Mouse (Mus musculus) limb, embryonic 12.5 days (tissue): Measurements from ENCODE around the gene Clta. TPM values are rescaled to one million over a fixed set of nuclear protein-coding genes. Genes with fewer than 3 reads are reported as not detected.

Experiments used
- ATAC-seq: fragments of 200-750 bp; cut with Nextera tagmentation; 2 replicates; pipeline ENCODE4 v1.8.0; 2017; ENCODE audit warnings: low read depth, moderate TSS enrichment; ENCODE audit not compliant: insufficient number of reproducible peaks, insufficient read depth, low FRiP score, low TSS enrichment
- H3K27ac ChIP-seq: fragments of 300-500 bp; sonication (generic); 2 replicates; pipeline ENCODE4 v1.5.1; 2016; ENCODE audit warnings: mild to moderate bottlenecking, moderate library complexity
- H3K27me3 ChIP-seq: fragments of 300-500 bp; sonication (generic); 2 replicates; pipeline ENCODE4 v1.6.1; 2016; ENCODE audit warnings: mild to moderate bottlenecking, moderate library complexity
- H3K36me3 ChIP-seq: fragments of 300-500 bp; sonication (generic); 2 replicates; pipeline ENCODE4 v1.6.1; 2016; ENCODE audit warnings: mild to moderate bottlenecking, moderate library complexity
- H3K4me1 ChIP-seq: fragments of 300-500 bp; sonication (generic); replicated peaks from 2 replicates; pipeline ENCODE4 v1.6.1; 2016
- H3K4me2 ChIP-seq: fragments of 300-500 bp; sonication (generic); 2 replicates; pipeline ENCODE4 v1.6.1; 2016; ENCODE audit warnings: mild to moderate bottlenecking, moderate library complexity
- H3K4me3 ChIP-seq: fragments of 300-500 bp; sonication (generic); replicated peaks from 2 replicates; pipeline ENCODE4 v1.5.1; 2016; ENCODE audit warnings: mild to moderate bottlenecking
- H3K9ac ChIP-seq: fragments of 300-500 bp; sonication (generic); replicated peaks from 2 replicates; pipeline ENCODE4 v1.6.1; 2016; ENCODE audit warnings: mild to moderate bottlenecking, moderate library complexity
- H3K9me3 ChIP-seq: fragments of 300-500 bp; sonication (generic); 2 replicates; pipeline ENCODE4 v1.6.1; 2016; ENCODE audit warnings: mild to moderate bottlenecking, moderate library complexity
- WGBS: fragments of 180-500 bp; shearing (Covaris S2); methylation state at CpG from one replicate; pipeline ENCODE4 v1.1.7; 2016; 5-methylcytosine and 5-hydroxymethylcytosine counted together
- polyA plus RNA-seq: library from polyadenylated mRNA; unstranded; fragments of >200 nt; fragmentation: Nextera tagmentation; extraction: Ambion mirVana; gene quantifications from 2 replicates; pipeline ENCODE4 v1.2.1, GENCODE M21; 2016

Gene Clta
- polyA plus RNA-seq, 1 experiment from 2014 or later = 247 TPM

- H3K4me1 ChIP-seq = peaks cover 18% of the 10 kb centered on the region
- no peak overlapping the region for H3K4me3 ChIP-seq
- H3K9ac ChIP-seq = no peak overlapping the region
- H3K9me3 ChIP-seq = no peaks in the 10 kb centered on the region
- 44% methylated on average over 2 of the region's 2 CpGs for WGBS
- peaks cover 2% of the 10 kb centered on the region; the same call in 1 of the 2 replicates for H3K36me3 ChIP-seq
- no peak overlapping the region for H3K4me2 ChIP-seq
- ATAC-seq = no peak
- no peak overlapping the region for H3K27ac ChIP-seq
- H3K27me3 ChIP-seq = no peaks in the 10 kb centered on the region
Measured at GRCm38 (mm10) chr4:44010893-44011292, 6.6 kb downstream of the Clta start.

GRCm38 (mm10) chr4:44011799-44012198 lies 7.5 kb downstream of the Clta start:
- ATAC-seq = no peak

GRCm38 (mm10) chr4:44012376-44013367 lies 8.4 kb downstream of the Clta start:
- Histone ChIP-seq H3K4me2 (peak overlapping the region; percentile 96), H3K4me3 (peak overlapping the region; percentile 99), H3K36me3 (peaks cover 13% of the 10 kb centered on the region; the same call in 1 of the 2 replicates), H3K9ac (peak overlapping the region; percentile 96), H3K27ac (peak overlapping the region; percentile 72), H3K4me1 (peaks cover 18% of the 10 kb centered on the region), H3K9me3 (no peaks in the 10 kb centered on the region), H3K27me3 (no peaks in the 10 kb centered on the region)
- peak; percentile 96 for ATAC-seq
- WGBS = under 1% methylated on average over 77 of the region's 77 CpGs

More at GRCm38 (mm10) chr4:44011799-44012198, 7.5 kb downstream of the Clta start:
- Histone ChIP-seq H3K27me3 (no peaks in the 10 kb centered on the region), H3K4me2 (peak overlapping the region; percentile 96), H3K9me3 (no peaks in the 10 kb centered on the region), H3K4me1 (peaks cover 18% of the 10 kb centered on the region), H3K36me3 (peaks cover 7% of the 10 kb centered on the region; the same call in 1 of the 2 replicates), H3K4me3 (peak overlapping the region; percentile 99), H3K27ac (no peak overlapping the region), H3K9ac (peak overlapping the region; percentile 96)
- WGBS = 85% methylated on average over 3 of the region's 3 CpGs

- Histone ChIP-seq H3K4me3 (peak overlapping the region; percentile 99), H3K27me3 (no peaks in the 10 kb centered on the region), H3K9me3 (no peaks in the 10 kb centered on the region), H3K9ac (peak overlapping the region; percentile 96), H3K4me2 (peak overlapping the region; percentile 96), H3K36me3 (peaks cover 17% of the 10 kb centered on the region), H3K27ac (no peak overlapping the region), H3K4me1 (peaks cover 18% of the 10 kb centered on the region)
- no peak for ATAC-seq
- 30% methylated on average over 11 of the region's 11 CpGs for WGBS
Measured at GRCm38 (mm10) chr4:44013391-44014070, 9.3 kb downstream of the Clta start.

GRCm38 (mm10) chr4:44016071-44016470 lies 11.8 kb downstream of the Clta start:
- no peak overlapping the region for H3K27ac ChIP-seq
- H3K27me3 ChIP-seq = no peaks in the 10 kb centered on the region
- H3K9me3 ChIP-seq = no peaks in the 10 kb centered on the region
- no peak overlapping the region for H3K4me3 ChIP-seq
- peaks cover 42% of the 10 kb centered on the region for H3K36me3 ChIP-seq
- H3K4me2 ChIP-seq = no peak overlapping the region
- no peak for ATAC-seq
- WGBS = 89% methylated on average over 4 of the region's 4 CpGs
- no peak overlapping the region for H3K9ac ChIP-seq
- H3K4me1 ChIP-seq = peaks cover 18% of the 10 kb centered on the region

- H3K27me3 ChIP-seq = no peaks in the 10 kb centered on the region
- peaks cover 17% of the 10 kb centered on the region for H3K4me1 ChIP-seq
- no peak overlapping the region for H3K27ac ChIP-seq
- H3K4me3 ChIP-seq = no peak overlapping the region
- no peaks in the 10 kb centered on the region for H3K9me3 ChIP-seq
- H3K36me3 ChIP-seq = peaks cover 49% of the 10 kb centered on the region
- WGBS = 91% methylated on average over 12 of the region's 12 CpGs
- ATAC-seq = no peak
- H3K9ac ChIP-seq = no peak overlapping the region
- H3K4me2 ChIP-seq = no peak overlapping the region
Measured at GRCm38 (mm10) chr4:44016791-44017190, 12.5 kb downstream of the Clta start.

DNA sequence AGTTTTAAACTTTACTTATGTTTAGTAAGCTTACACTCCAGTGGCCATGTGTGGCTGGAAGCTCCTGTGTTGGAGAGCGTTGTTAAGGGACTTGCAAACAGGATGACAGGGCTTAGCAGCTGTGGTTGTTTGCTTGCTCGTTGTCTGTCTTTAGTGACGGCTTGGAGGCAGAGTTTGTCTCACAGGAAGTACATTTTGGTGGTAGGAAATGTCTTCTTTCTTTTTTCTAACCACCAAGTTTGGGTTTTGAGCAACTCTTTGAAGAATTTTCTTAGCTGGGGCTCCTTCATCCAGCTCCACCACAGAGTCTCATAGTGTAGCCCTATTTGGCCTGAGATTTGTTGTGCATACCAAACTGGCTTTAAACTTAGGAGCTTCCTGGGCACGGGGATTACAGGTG lies 18.1 kb downstream of the Clta start:
- H3K36me3 ChIP-seq = peaks cover 92% of the 10 kb centered on the region
- H3K27me3 ChIP-seq = no peaks in the 10 kb centered on the region
- no peaks in the 10 kb centered on the region for H3K4me1 ChIP-seq

DNA sequence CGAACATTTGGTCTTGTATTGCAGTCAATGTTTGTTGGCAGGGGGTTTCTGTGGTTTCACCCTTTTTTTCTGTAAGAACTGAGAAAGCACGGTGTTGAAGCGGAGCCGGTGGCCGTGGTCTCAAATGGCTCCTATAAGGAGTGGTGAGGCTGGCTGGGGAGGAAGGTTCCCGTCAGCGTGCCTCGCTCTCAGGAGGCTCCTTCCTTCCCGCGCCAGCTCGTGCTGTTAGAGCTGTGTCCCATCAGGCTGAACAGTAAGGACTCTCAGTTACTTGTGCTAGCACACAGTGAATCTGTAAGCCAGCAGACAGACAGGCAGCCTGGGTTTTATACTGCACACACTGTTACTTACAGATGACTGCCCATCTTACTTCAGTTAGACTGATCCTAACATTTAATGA lies 18.5 kb downstream of the Clta start:
- Histone ChIP-seq H3K9ac (no peak overlapping the region), H3K9me3 (no peaks in the 10 kb centered on the region), H3K4me2 (no peak overlapping the region), H3K27ac (no peak overlapping the region), H3K4me1 (no peaks in the 10 kb centered on the region), H3K4me3 (no peak overlapping the region), H3K27me3 (no peaks in the 10 kb centered on the region), H3K36me3 (peaks cover 96% of the 10 kb centered on the region)
- 93% methylated on average over 11 of the region's 11 CpGs for WGBS
- no peak for ATAC-seq

More for the DNA sequence above, 18.1 kb downstream of the Clta start:
- no peak overlapping the region for H3K9ac ChIP-seq
- no peaks in the 10 kb centered on the region for H3K9me3 ChIP-seq
- no peak for ATAC-seq
- H3K27ac ChIP-seq = no peak overlapping the region
- H3K4me2 ChIP-seq = no peak overlapping the region
- WGBS = 77% methylated on average over 4 of the region's 4 CpGs
- no peak overlapping the region for H3K4me3 ChIP-seq

DNA sequence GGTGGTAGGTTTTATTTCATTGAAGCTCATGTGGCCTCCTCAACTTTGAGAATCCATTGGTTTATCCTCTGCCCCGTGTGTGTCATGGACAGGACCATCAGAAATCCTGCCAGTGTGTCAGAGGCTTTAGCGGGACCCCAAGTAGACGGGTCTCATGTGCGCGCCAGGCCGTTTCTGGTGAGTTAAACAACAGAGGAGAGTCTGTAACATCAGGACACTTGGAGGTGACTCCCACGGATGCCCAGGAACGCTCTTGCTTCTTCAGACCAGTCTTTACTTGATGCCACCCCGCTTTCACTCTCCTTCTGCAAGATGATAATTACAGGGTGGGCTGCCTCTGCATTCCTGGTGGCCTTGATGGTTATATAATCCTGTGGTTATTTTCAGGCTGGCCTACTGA lies 19.4 kb downstream of the Clta start:
- Histone ChIP-seq H3K36me3 (peaks cover 99% of the 10 kb centered on the region), H3K9ac (no peak overlapping the region), H3K27ac (no peak overlapping the region), H3K4me2 (no peak overlapping the region), H3K27me3 (no peaks in the 10 kb centered on the region), H3K9me3 (no peaks in the 10 kb centered on the region), H3K4me3 (no peak overlapping the region), H3K4me1 (no peaks in the 10 kb centered on the region)
- ATAC-seq = no peak
- 93% methylated on average over 9 of the region's 9 CpGs for WGBS

DNA sequence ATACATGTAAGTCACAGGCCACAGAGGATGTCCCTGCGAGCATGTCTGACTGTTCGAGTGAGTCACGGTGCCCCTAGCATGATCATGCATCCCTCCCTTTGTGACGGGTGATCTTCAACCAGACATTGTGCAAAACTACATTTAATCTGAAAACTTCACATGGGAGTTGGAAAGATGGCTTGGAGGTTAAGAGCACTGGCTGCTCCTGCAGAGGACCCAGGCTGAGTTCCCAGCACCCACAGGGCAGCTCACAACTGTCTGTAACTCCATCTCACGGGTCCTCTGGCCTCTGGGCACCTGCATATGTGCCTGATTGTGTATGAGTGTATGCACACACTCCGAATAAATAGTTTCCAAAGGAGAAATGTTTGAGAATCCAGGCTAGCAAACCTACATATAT lies 20.0 kb downstream of the Clta start:
- ATAC-seq = no peak
- H3K4me2 ChIP-seq = no peak overlapping the region
- H3K27ac ChIP-seq = no peak overlapping the region
- no peak overlapping the region for H3K4me3 ChIP-seq
- no peaks in the 10 kb centered on the region for H3K4me1 ChIP-seq
- no peak overlapping the region for H3K9ac ChIP-seq
- H3K27me3 ChIP-seq = no peaks in the 10 kb centered on the region
- H3K9me3 ChIP-seq = no peaks in the 10 kb centered on the region
- peaks cover 99% of the 10 kb centered on the region for H3K36me3 ChIP-seq
- WGBS = 95% methylated on average over 6 of the region's 6 CpGs

GRCm38 (mm10) chr4:44025570-44025969 lies 21.3 kb downstream of the Clta start:
- ATAC-seq = no peak
- no peak overlapping the region for H3K4me2 ChIP-seq
- 69% methylated on average over 6 of the region's 6 CpGs for WGBS
- no peak overlapping the region for H3K9ac ChIP-seq
- no peak overlapping the region for H3K4me3 ChIP-seq
- H3K27ac ChIP-seq = no peak overlapping the region
- no peaks in the 10 kb centered on the region for H3K4me1 ChIP-seq
- no peaks in the 10 kb centered on the region for H3K27me3 ChIP-seq
- H3K36me3 ChIP-seq = peaks cover 99% of the 10 kb centered on the region
- H3K9me3 ChIP-seq = no peaks in the 10 kb centered on the region
